11 mouse cellular contexts compared by ENCODE assay signal in the genomic region with DNA sequence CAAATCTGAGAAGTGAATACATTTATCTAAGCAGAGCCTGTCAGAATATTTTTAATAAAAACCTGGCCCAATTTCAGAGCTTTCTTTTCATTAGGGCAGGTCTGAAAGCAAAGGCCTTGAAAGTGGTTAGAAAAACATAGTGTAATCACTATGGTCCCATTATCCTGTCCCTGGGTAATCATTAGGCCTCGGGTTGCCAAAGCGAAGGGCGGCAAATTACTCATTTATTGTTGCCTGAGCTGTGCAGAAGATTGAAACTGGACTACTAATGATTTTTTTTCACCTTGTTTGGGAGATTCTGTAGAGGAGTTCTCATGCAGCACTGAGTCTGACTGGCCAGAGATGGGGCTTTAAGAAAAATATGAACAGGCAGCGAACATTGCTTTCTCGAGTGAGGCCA.
"Had no signal": no experiment of that assay in that cellular context is flagged by ENCODE, and none has a peak within 500 bp of the region (broad histone marks: within the 10 kb centered on the region; RNA-seq: fewer than 3 reads in every experiment).

No protein-coding gene starts in this region.

- H3K4me3 ChIP-seq: left cerebral cortex, adult 2 months; limb, embryonic 10.5 days; liver, embryonic 12.5 days; midbrain, embryonic 12.5 days had no signal

- DNase-seq: kidney, adult 8-10 months; kidney, postnatal 25 days; lung, embryonic 14.5 days; lung, postnatal 10 days; lung, postnatal 4 days; right cerebral cortex, postnatal 14 days; thymus, postnatal 36 days had no signal

- H3K9ac ChIP-seq: liver, embryonic 12.5 days; lung, embryonic 14.5 days; midbrain, embryonic 12.5 days had no signal

- ATAC-seq: liver, embryonic 12.5 days had no signal

- H3K4me2 ChIP-seq: liver, embryonic 12.5 days; lung, embryonic 14.5 days; midbrain, embryonic 12.5 days had no signal

- H3K4me1 ChIP-seq: limb, embryonic 10.5 days; liver, embryonic 12.5 days; midbrain, embryonic 12.5 days had no signal

- H3K27me3 ChIP-seq: liver, embryonic 12.5 days; midbrain, embryonic 12.5 days had no signal

- H3K9me3 ChIP-seq: limb, embryonic 10.5 days; liver, embryonic 12.5 days; midbrain, embryonic 12.5 days had no signal

- H3K27ac ChIP-seq: left cerebral cortex, adult 2 months; limb, embryonic 10.5 days; liver, embryonic 12.5 days; midbrain, embryonic 12.5 days had no signal

- H3K36me3 ChIP-seq: limb, embryonic 10.5 days; liver, embryonic 12.5 days; midbrain, embryonic 12.5 days had no signal
